Mouse (Mus musculus): ENCODE measurements around the gene Tesc. TPM values are rescaled to one million over a fixed set of nuclear protein-coding genes. Genes with fewer than 3 reads are reported as not detected.

Gene Tesc
- total RNA-seq, 2 experiments from 2014 or later: not detected

- no peak for ATAC-seq (replicated peaks; ENCODE audit: low FRiP score, low TSS enrichment, poor library complexity, severe bottlenecking)
Observed at GRCm38 (mm10) chr5:118036888-118037797, 9.6 kb downstream of the Tesc start.

GRCm38 (mm10) chr5:118037798-118038484 is 10.4 kb downstream of the Tesc start:
- no peak for ATAC-seq (replicated peaks; ENCODE audit: low FRiP score, low TSS enrichment, poor library complexity, severe bottlenecking)

- ATAC-seq (replicated peaks; ENCODE audit: low FRiP score, low TSS enrichment, poor library complexity, severe bottlenecking): no peak
Observed at GRCm38 (mm10) chr5:118039241-118039668, 11.7 kb downstream of the Tesc start.

GRCm38 (mm10) chr5:118042599-118042998 is 15.1 kb downstream of the Tesc start:
- ATAC-seq (replicated peaks; ENCODE audit: low FRiP score, low TSS enrichment, poor library complexity, severe bottlenecking): no peak

GRCm38 (mm10) chr5:118043761-118044160 is 16.2 kb downstream of the Tesc start:
- no peak for ATAC-seq (replicated peaks; ENCODE audit: low FRiP score, low TSS enrichment, poor library complexity, severe bottlenecking)

GRCm38 (mm10) chr5:118044907-118045306 is 17.4 kb downstream of the Tesc start:
- ATAC-seq (replicated peaks; ENCODE audit: low FRiP score, low TSS enrichment, poor library complexity, severe bottlenecking): no peak

GRCm38 (mm10) chr5:118045385-118045784 is 17.8 kb downstream of the Tesc start:
- no peak for ATAC-seq (replicated peaks; ENCODE audit: low FRiP score, low TSS enrichment, poor library complexity, severe bottlenecking)

- no peak for ATAC-seq (replicated peaks; ENCODE audit: low FRiP score, low TSS enrichment, poor library complexity, severe bottlenecking)
Observed at GRCm38 (mm10) chr5:118047091-118047757, 19.7 kb downstream of the Tesc start.

- no peak for ATAC-seq (replicated peaks; ENCODE audit: low FRiP score, low TSS enrichment, poor library complexity, severe bottlenecking)
Observed at GRCm38 (mm10) chr5:118048412-118048811, 20.9 kb downstream of the Tesc start.

GRCm38 (mm10) chr5:118048928-118049327 is 21.4 kb downstream of the Tesc start:
- ATAC-seq (replicated peaks; ENCODE audit: low FRiP score, low TSS enrichment, poor library complexity, severe bottlenecking): no peak

GRCm38 (mm10) chr5:118050743-118051142 is 23.2 kb downstream of the Tesc start:
- ATAC-seq (replicated peaks; ENCODE audit: low FRiP score, low TSS enrichment, poor library complexity, severe bottlenecking): no peak

GRCm38 (mm10) chr5:118051981-118052662 is 24.6 kb downstream of the Tesc start:
- no peak for ATAC-seq (replicated peaks; ENCODE audit: low FRiP score, low TSS enrichment, poor library complexity, severe bottlenecking)

- ATAC-seq (replicated peaks; ENCODE audit: low FRiP score, low TSS enrichment, poor library complexity, severe bottlenecking): no peak
Observed at GRCm38 (mm10) chr5:118053205-118053604, 25.7 kb downstream of the Tesc start.

GRCm38 (mm10) chr5:118057508-118058111 is 30.1 kb downstream of the Tesc start:
- ATAC-seq (replicated peaks; ENCODE audit: low FRiP score, low TSS enrichment, poor library complexity, severe bottlenecking): no peak

GRCm38 (mm10) chr5:118058858-118059257 is 31.3 kb downstream of the Tesc start:
- ATAC-seq (replicated peaks; ENCODE audit: low FRiP score, low TSS enrichment, poor library complexity, severe bottlenecking): peak; percentile 60

- ATAC-seq (replicated peaks; ENCODE audit: low FRiP score, low TSS enrichment, poor library complexity, severe bottlenecking): no peak
Observed at GRCm38 (mm10) chr5:118059646-118060045, 32.1 kb downstream of the Tesc start.

GRCm38 (mm10) chr5:118061391-118061790 is 33.8 kb downstream of the Tesc start:
- no peak for ATAC-seq (replicated peaks; ENCODE audit: low FRiP score, low TSS enrichment, poor library complexity, severe bottlenecking)

- ATAC-seq (replicated peaks; ENCODE audit: low FRiP score, low TSS enrichment, poor library complexity, severe bottlenecking): no peak
Observed at GRCm38 (mm10) chr5:118063181-118063621, 35.7 kb downstream of the Tesc start.

GRCm38 (mm10) chr5:118064284-118064901 is 36.9 kb downstream of the Tesc start:
- ATAC-seq (replicated peaks; ENCODE audit: low FRiP score, low TSS enrichment, poor library complexity, severe bottlenecking): no peak

Measured in megakaryocyte-erythroid progenitor cell, adult 5-6 weeks (primary cell).